Mouse (Mus musculus) gastrocnemius, postnatal 25 days (tissue): ENCODE data around the gene Rad51b. TPM values are rescaled to one million over a fixed set of nuclear protein-coding genes. Genes with fewer than 3 reads are reported as not detected.

Experiments
- DNase-seq: peaks from one replicate; pipeline ENCODE4 v3.0.0; 2022
- total RNA-seq, 2 experiments: library from RNA; stranded (reverse); gene quantifications; 1 replicate in 1 of 2; 2 replicates in 1 of 2; pipeline ENCODE4 v1.2.3; 2021

Rad51b gene
- total RNA-seq, 2 experiments from 2014 or later, result 0.13 TPM; not detected in 1

DNA sequence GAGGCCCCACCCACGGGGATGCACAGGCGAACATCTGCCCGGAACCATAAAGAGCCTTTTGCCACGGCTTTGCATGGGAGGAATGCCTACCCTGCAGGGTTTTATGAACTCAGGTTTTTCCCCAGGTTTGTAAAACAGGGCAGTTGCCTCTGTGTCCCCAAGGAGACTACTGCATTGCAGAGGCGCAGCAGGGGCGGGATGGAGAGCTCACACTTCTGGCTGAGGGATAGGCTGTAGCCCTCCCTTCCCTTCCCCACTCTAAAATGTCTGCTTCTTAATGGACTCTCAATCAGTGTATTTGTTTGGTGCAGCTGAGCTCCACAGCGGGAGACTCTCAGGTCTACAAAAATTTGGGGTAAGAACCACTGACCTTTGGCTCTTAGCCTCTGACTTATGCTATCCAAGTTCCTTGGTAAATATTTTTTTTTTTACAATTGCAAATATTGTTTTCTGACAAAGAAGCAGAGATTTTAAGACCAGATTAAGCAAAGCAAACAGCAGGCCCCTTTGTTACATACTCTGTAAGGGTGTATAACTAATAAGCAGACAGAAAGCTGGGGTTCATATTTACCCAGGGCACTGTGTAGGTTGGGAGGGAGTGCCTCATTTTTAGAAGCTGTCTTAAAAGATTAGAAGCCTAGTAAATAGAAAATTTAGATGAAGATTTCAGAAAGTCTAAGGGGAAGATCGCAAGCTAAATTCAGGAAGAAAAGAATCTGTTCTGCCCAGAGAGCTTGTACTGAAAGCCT, 507.9 kb downstream of the Rad51b start:
- DNase-seq, result no peak

- no peak for DNase-seq
Measured at GRCm38 (mm10) chr12:79806990-79807389, 509.9 kb downstream of the Rad51b start.

GRCm38 (mm10) chr12:79807410-79807847, 510.3 kb downstream of the Rad51b start:
- DNase-seq, result no peak

DNA sequence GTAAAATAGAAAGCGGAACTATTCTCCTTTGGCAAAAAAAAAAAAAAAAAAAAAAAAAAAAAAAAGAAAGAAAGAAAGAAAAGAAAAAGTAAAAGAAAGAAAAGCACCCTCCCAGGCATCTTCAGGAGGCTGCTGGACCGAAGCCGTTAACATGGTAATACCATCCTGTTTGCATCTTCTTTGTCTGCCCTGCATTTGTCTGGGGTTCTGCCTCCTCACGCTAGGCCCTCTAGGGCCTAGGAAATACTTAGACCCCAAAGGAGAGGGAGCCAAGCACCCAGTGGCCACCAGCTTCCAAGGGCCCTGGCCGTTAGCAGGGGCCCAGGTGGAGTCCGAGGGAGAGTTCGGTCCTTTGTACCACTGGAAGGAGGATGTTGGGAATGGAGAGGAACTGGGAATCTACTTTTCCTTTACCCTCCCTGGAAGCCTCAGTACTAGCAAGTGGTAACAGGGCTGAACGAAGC, 510.9 kb downstream of the Rad51b start:
- no peak for DNase-seq

GRCm38 (mm10) chr12:79808426-79809398, 511.6 kb downstream of the Rad51b start:
- no peak for DNase-seq

DNA sequence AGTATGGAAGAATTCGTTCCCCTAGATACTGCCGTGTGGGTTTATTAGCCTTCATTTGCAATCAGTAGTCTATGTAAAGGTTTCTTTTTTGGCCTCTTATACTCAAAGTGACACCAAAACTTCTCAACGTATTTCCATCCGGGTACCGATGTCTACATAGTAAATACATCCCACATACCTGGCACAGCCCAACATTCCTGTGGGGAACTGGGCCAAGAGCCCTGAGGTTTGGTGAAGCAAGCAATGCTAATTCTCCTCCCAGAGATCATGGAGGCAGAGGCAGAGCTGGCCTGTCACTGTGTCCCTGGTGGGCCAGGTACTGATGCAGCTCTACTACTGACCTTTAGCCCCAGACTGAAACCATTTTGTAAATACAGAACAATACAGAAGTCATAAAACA, 512.4 kb downstream of the Rad51b start:
- DNase-seq, result no peak

GRCm38 (mm10) chr12:79812422-79812821, 515.3 kb downstream of the Rad51b start:
- no peak for DNase-seq

- no peak for DNase-seq
Measured at GRCm38 (mm10) chr12:79812838-79813563, 515.9 kb downstream of the Rad51b start.

DNA sequence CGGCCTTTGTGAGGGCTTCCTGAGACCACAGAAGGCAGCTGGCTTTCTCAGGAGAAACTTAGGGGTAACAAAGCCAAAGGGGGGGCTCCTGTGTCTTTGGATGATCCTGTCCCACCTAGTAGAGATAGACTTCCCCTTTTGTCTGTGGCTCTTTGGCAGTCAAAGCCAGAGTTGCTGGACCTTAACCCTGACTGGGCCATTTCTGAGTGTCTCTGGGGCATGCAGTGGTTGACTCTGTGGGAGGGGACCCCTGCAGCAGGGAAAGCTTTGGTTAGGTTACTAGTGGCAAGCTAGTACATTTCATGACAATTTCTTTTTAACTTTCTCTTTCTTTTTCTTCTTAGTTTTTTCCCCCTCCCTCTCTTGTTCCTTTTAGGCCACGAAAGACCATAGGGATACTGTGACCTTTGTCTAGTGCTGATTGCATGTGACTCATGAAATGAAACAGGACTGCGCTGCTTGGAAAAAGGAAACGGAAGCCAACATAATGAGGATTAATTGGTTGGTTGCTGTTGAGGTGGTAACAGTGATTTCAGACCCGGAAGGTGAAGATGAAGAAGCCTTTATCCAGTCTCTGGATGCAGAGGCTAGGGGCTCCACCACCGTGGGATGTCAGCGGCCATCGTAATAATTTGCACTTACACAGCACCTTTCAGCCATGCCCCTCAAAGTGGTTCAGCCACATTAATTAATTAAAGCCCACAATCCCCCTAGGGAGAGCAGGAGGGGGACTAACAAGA, 516.7 kb downstream of the Rad51b start:
- no peak for DNase-seq

DNA sequence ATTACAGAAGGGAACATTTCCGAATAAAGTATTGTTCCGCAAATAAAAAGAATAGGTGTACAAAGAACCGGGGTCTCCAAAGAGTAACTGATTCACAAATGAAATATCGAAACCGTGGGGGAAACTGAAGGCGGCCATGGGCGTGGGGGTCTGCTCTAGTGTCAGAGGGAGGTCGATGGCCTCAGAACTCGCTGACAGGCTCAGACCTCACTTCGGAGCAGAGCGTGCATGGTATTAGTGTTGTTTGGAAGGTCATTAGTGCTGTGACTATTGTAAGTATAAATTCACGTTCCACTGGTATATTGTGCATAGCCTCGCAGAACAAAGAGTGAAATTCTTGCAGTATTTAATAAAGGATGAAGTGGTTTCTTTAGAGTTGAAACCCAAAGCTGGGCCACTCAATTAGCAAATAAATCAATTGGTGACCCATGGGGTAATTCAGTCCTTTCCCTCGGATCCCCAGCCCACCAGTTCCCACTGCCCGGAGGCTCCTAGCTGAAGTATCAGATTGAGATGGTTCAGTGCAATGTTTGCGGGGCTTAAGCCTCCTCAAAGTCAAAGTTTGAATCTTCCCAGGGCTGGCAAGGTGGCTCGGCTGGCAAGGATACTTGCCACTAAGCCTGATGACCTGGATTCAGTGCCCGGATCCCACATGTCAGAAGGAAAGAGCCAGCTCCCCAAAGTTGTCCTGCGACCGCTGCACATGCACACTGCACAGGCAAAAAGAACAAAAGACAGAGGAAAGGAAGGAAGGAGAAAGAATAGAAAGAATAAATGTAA, 517.4 kb downstream of the Rad51b start:
- DNase-seq, result peak; percentile 37

DNA sequence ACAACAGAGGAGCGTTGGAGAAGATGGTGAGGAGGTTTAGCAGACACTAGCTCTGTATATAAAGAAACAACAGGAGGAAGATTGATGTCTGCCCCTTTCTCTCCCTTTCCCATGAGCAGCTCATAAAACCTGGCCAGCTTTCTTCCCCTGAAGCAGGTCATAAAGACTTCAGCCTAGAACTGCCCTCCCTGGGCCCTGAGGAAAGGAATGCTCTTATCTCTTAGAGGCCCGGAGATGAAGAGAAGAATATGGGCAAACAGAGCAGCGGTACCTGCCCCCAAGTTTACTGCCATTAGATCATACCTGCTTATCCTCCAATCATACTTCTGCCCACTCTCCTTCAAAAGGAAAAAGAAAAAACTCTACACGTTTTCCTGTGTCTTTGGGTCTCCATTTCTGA, 519.2 kb downstream of the Rad51b start:
- DNase-seq, result no peak

DNA sequence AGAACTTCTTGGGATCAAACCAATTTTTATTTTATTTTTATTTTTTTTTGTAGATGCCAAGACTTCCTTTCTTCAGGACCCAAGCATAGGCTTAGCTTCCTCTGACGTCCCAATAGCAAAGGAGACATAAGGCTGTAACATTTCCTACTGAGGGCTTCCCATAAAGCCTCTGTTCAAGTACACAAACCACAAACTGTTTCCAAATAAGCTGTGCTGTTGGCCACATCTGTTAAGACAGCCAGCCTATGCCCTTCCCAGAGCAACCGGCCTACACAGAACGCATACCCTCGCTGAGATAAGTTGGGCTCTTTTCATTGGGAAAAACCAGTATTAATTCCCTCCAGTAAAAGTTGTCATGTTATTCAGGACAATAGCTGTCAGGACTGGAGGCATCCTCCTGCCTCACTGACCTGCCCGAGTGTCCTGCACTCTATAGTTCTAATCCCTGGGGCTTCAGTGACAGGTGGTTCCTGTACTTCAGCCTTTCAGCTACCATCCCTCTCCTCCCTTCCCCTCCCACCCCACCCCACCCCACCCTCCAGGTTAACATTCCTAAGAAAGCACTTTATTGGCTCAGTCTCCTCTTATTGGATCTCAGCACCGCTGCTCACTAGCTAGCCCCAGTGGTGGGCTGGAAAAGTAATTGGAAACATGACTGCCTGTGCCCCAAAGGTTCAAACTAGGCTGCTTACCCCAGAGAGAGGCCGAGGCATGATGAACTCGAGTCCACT, 523.3 kb downstream of the Rad51b start:
- no peak for DNase-seq

- DNase-seq, result no peak
Measured at GRCm38 (mm10) chr12:79821901-79822300, 524.8 kb downstream of the Rad51b start.

GRCm38 (mm10) chr12:79822401-79822800, 525.3 kb downstream of the Rad51b start:
- no peak for DNase-seq

DNA sequence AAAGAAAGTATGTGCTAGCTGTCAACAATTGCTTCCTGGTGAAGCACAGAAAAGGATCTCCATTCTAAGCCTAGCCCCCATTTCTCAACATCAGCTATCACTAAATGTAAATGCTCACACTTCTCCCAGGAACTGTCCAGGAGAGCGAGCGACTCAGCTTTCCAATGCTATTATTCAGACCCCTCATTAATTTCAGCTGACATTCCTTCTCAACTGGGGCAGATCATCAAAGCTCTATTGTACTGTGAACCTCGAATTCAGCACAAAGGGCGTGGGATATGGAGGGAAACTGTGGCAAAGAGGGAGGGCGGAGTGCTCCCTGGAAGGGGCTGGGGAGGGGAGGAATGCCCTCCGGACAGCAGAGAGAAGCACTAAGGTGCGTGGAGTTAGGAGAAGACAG, 528.8 kb downstream of the Rad51b start:
- no peak for DNase-seq

- no peak for DNase-seq
Measured at GRCm38 (mm10) chr12:79827233-79827692, 530.2 kb downstream of the Rad51b start.

GRCm38 (mm10) chr12:79827735-79828134, 530.7 kb downstream of the Rad51b start:
- DNase-seq, result no peak

DNA sequence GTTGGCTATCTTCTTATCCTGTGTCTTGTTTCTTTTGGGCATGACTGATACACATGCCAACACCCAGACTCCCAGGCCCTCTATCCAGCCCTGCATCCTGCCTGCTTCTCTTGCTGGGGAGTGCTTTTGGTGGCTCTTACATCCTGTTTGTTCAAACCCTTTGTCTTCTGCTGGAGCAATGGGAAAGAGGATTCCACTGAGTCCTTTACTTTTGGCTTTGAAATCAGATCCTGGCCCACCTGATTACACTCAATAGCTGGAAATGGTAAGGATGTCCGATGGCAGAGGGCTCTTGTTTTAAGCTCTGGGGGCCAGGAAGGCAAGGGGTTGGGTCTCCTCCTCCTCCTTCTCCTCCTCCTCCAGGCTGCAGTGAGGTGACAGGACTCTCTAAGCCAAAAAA, 533.6 kb downstream of the Rad51b start:
- DNase-seq, result no peak

GRCm38 (mm10) chr12:79832611-79833010, 535.5 kb downstream of the Rad51b start:
- DNase-seq, result no peak

DNA sequence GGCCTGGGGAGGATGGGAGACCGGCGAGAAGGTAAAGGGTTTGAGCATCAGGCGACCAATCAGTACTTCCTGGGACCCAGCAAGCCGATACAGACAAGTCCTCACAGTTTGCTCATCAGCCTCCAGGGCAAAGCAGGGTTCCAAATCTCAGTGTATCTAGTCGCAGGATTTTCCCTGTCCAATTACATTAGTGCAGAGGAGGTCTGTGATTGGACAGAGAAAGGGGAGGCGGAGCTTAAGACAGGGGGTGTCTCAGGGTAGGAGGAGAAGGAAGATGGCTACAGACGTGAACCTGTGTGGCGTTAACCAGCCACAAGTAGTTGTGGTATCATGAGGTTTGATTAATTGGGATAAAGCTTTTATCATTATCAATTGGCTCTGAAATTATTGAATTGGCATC, 538.4 kb downstream of the Rad51b start:
- no peak for DNase-seq
